Mouse (Mus musculus) olfactory bulb, adult 2 months (tissue): ENCODE measurements around the gene Mical2. TPM values are rescaled to one million over a fixed set of nuclear protein-coding genes. Genes with fewer than 3 reads are reported as not detected.
A peak's percentile ranks its signal among the peaks of the same experiment; 100 is the strongest.

ENCODE experiments used
- H3K27ac ChIP-seq: fragments of 200-500 bp; 2 replicates; pipeline ENCODE4 v1.5.1; 2012; ENCODE audit warnings: low read depth, low read length; ENCODE audit not compliant: insufficient read depth
- H3K4me1 ChIP-seq: fragments of 200-500 bp; 2 replicates; pipeline ENCODE4 v1.6.1; 2012; ENCODE audit warnings: low read length; ENCODE audit not compliant: control insufficient read depth, insufficient read depth
- H3K4me3 ChIP-seq: fragments of 200-500 bp; 2 replicates; pipeline ENCODE4 v1.5.1; 2012; ENCODE audit warnings: mild to moderate bottlenecking, low read depth, low read length, moderate library complexity; ENCODE audit not compliant: insufficient read depth
- CTCF ChIP-seq: fragments of 200-500 bp; IDR thresholded peaks from 2 replicates; pipeline ENCODE4 v1.5.1; 2012; ENCODE audit warnings: low read depth, mild to moderate bottlenecking, low read length, moderate library complexity; ENCODE audit not compliant: insufficient read depth
- POLR2A ChIP-seq: fragments of 200-500 bp; IDR thresholded peaks from 2 replicates; pipeline ENCODE4 v1.6.1; 2012; ENCODE audit warnings: mild to moderate bottlenecking, low read depth, low read length, moderate library complexity; ENCODE audit not compliant: insufficient read depth
- WGBS: fragments of 180-500 bp; shearing (Covaris S2); methylation state at CpG from one replicate; pipeline ENCODE4 v1.1.7; 2018; 5-methylcytosine and 5-hydroxymethylcytosine counted together
- polyA plus RNA-seq: library from polyadenylated mRNA; stranded (reverse); fragments of >200 nt; gene quantifications from 2 replicates; pipeline ENCODE4 v1.2.4, GENCODE M21; 2012; ENCODE audit warnings: low replicate concordance; ENCODE audit not compliant: missing spikeins, insufficient read depth, insufficient read length

Mical2 gene
- 155 TPM in 1 of 2 replicates, not detected in the other for polyA plus RNA-seq

DNA sequence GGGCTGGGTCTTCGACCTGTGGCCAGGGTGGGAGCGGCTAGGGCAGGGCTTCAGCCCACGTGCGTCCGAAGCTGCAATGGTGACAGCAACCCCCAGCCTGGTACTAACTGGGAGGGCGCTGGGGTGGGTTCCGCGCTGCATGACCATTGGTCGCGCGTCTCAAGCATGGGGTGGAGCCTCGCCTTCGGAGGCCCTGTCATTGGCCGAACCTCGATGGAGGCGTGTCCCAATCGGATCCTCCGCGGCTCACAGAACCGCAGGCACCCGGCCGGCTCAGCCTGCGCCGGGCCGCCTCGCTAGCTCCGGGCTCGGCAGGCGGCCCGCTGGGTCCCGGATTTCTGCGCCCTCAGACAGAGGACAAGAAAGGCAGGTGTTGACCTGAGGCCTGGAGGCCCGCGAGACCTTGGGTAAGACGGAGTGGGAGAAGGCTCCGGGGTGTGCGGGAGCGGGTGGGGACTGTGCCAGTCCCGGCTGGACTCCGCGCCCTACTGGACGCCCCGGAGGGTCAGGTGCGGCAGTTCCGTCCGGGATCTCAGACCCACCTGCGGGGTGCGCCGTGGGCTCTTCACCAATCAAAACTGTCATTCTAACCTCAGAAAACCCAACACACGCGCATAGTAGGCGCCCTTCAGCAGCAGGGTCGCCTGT is at the start of gene Mical2:
Gene Mical2, plus strand, starts transcription at position 242 of the 648 bp plus-strand sequence.
- Histone ChIP-seq H3K27ac (peak within 1 kb of the TSS; percentile 12; the same call in 1 of the 2 replicates), H3K4me1 (peaks cover 38% of the 10 kb centered on the region), H3K4me3 (peak within 1 kb of the TSS; percentile 83)
- WGBS = under 1% methylated on average over 53 of the region's 53 CpGs
- TF ChIP-seq POLR2A (peak; percentile 93), CTCF (no peak)

- peaks cover 10% of the 10 kb centered on the region for H3K4me1 ChIP-seq
- TF ChIP-seq POLR2A = no peak
- TF ChIP-seq CTCF = no peak
- 48% methylated on average over 2 of the region's 2 CpGs for WGBS
- no peak overlapping the region for H3K27ac ChIP-seq
- H3K4me3 ChIP-seq = no peak overlapping the region
Observed at GRCm38 (mm10) chr7:112176627-112177026, 49.0 kb upstream of the Mical2 start.

DNA sequence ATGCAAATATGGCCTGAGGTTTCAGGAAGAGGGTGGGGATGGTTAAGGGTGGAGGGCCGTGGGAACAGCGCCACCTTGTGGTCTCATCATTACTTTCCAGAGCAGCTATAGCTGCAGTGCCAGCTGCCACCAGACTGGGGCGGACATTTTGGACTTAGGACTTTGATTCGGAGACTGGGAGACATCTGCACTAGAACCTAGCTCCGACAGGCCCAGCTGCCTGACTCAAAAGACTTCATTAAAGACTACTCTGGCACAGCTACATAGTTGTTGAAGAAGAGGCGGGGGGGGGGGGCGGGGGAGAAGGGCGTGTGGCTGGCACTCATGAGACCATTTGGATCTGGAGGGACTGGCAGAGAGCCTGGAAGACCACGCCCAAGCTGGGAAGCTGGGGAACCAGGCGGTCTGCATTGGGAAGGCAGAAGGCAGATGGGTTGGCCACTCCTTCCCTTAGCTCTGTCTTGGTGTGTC is 45.4 kb upstream of the Mical2 start:
- 2% methylated on average over 10 of the region's 10 CpGs for WGBS
- peaks cover 17% of the 10 kb centered on the region for H3K4me1 ChIP-seq
- TF ChIP-seq CTCF = peak; percentile 91
- no peak for TF ChIP-seq POLR2A
- H3K4me3 ChIP-seq = no peak overlapping the region
- H3K27ac ChIP-seq = no peak overlapping the region

GRCm38 (mm10) chr7:112183258-112183841 is 42.3 kb upstream of the Mical2 start:
- TF ChIP-seq POLR2A (no peak), CTCF (peak; percentile 87; the same call in 1 of the 2 replicates)
- WGBS = 38% methylated on average over 5 of the region's 5 CpGs
- Histone ChIP-seq H3K27ac (no peak overlapping the region), H3K4me1 (peaks cover 20% of the 10 kb centered on the region), H3K4me3 (no peak overlapping the region)

DNA sequence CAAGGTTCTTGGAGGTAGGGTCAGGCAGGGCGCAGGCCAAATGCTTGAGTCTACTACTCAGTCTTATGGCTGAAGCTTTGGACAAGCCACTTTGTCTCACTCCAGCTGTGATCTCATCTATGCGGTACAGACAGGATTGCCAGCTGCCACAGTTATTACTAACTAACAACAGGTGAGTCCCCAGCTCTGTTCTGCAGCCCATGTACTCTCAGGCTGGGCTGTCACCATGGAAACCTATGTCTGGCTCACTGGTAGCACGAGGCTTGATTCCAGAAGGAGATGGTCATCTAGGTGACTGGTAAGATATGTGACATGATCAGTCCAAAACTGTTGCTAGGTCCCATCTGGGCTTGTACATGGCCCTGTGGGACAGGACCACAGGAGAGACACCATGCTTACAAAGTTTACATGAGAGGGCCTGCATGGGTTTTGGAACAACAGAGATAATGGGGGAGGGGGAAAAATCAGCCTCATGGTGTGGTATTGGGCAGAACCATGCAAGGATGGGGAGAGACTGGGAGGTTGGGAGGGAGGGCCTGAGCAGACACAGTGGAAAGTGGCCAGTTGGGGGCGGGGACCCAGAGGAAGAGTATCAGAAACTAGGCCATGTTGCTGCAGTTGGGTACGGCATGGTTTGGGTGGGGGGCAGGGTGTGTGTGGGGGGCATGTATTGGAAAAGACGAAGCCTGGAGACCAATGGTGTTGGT is 41.0 kb upstream of the Mical2 start:
- 82% methylated on average over 6 of the region's 6 CpGs for WGBS
- TF ChIP-seq CTCF = no peak
- no peak for TF ChIP-seq POLR2A
- Histone ChIP-seq H3K4me1 (peaks cover 19% of the 10 kb centered on the region), H3K4me3 (no peak overlapping the region), H3K27ac (no peak overlapping the region)

DNA sequence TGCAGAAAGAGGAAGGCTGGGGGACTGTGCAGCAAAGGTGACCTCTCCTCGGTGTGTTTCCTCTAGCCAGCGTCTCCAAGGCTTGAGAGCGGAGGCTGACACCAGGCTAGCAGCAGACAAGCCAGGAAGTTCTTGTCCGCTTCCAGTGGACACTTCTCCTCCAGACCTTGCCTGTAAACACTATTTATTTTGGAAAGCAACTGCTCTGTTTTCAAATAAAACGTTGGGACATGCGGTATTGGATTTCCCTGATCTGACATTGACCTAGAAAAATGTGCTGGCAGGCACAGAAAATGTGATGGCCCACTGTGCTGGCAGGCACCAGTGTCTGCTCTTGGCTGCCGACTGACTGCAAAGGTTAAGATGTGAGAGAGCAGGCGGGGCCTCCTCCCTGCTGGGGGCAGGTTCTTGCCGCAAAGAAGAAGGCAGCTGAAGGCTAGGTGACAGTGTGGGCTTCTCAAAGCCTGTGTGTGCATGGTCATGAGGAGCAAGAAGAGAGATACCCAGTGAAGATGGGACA is 40.4 kb upstream of the Mical2 start:
- TF ChIP-seq POLR2A (no peak), CTCF (no peak)
- H3K4me1 ChIP-seq = peaks cover 14% of the 10 kb centered on the region
- WGBS = 76% methylated on average over 9 of the region's 9 CpGs
- H3K27ac ChIP-seq = no peak overlapping the region
- H3K4me3 ChIP-seq = no peak overlapping the region

- peaks cover 10% of the 10 kb centered on the region for H3K4me1 ChIP-seq
- TF ChIP-seq POLR2A = no peak
- TF ChIP-seq CTCF = no peak
- WGBS = 98% methylated on average over 7 of the region's 7 CpGs
Observed at GRCm38 (mm10) chr7:112186871-112187270, 38.8 kb upstream of the Mical2 start.

DNA sequence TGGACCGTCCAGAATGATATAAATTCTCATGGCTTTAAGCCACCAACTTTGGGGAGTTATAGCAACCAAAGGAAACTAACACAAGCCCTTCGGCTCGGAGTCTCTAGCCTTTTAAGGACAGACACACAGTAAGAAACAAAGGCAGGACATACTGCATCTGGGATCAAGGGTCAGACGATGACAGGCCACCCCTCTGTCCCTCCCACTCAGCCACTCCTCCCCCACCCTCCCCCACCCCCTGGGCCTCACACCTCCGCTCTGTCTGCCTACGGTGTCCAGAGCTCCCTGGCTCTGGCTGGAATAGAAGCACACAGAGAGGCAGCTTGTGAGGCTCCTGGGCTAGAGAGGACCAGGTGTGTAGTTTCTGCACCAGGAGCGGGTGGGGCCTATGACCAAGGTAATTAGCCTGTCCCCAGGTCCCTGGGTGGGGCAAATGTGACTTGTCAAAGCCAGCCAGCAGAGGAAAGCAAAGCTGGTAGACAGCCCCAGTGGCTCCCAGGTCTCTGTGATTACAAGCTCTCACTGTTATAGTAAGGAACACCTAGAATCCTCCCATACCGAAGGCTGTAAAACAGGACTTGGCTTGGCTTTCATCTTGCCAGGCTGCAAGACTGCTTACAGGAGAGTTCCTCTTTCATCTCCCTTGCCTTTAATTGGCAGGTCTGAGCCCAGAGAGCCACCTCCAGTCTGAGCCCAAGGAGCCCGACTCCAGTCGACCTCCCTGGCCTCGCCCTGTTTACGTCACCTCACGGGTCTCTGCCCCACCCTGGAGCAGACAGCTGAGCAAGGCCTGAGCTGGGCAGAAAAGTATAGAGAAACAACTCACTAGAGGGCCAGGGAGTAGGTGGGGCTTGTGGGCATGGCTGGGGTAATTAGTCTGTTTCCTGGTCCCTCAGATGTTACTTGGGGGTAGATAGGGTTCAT is 37.9 kb upstream of the Mical2 start:
- TF ChIP-seq CTCF (no peak), POLR2A (no peak)
- H3K4me1 ChIP-seq = peaks cover 10% of the 10 kb centered on the region
- H3K4me3 ChIP-seq = no peak overlapping the region
- WGBS = 81% methylated on average over 13 of the region's 13 CpGs
- H3K27ac ChIP-seq = no peak overlapping the region

More at GRCm38 (mm10) chr7:112186871-112187270, 38.8 kb upstream of the Mical2 start:
- Histone ChIP-seq H3K4me3 (no peak overlapping the region), H3K27ac (no peak overlapping the region)
